9 mouse cellular contexts compared by ENCODE assay signal in the genomic region with DNA sequence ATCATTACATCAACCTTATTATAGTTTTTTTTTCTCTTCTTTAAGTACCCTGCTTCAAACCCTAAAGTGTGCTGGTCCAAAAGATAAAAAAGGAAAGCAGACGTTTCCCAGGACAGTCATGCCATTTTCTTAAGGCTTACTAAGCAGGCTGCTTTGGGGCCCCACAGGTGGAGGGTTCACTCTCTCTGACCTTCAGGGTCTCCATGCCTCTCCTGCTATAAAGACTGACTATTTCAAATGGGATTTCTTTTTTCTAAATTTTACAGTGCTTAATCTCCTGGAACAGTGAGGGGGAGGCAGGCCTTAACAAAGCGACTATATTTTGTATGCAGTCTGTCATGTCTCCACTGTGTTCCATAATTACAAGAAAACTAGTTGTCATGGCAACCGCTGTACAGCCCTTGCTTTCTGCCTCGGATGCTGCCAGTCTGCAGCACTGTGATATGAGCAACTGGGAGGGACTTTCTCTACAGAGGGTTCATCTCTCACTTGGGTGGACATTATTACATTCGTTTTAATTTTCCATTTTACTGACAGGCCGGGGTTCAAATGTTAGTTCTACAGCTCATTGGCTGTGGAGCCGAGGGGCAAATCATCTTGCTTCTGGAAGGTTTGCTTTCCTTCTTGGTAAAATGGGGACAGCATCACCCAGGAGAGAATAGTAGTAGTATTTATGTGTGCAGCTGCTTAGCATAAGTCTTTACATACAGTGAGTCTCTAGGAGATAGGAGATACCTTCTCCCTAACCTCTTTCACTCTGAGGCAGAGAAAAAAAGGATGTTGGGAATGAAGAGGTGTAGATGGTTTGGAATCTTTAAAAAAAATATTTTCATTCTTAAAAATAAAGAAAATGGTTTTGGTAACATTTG. TPM values are rescaled to one million over a fixed set of nuclear protein-coding genes. Genes with fewer than 3 reads are reported as not detected.
DNase-seq lines count a peak whose midpoint lies in the region; ATAC-seq and TF ChIP-seq lines count a peak whose summit lies in the region.
"Had no signal": no experiment of that assay in that cellular context is flagged by ENCODE, and none has a peak within 500 bp of the region (broad histone marks: within the 10 kb centered on the region; RNA-seq: fewer than 3 reads in every experiment).

No protein-coding gene starts in this region.

- TF ChIP-seq RAD21 in MEL (IDR thresholded peaks at IDR 0.05; ENCODE audit: low read depth, low read length), result no peak

- peaks cover 0 to 1% of the 10 kb centered on the region in 2 experiments; a peak in 2 of 4 replicates for H3K27me3 ChIP-seq in MEL (ENCODE audit: control insufficient read depth in 1 of 2, insufficient read depth in 2 of 2, low read length in 2 of 2)
- H3K27me3 ChIP-seq in hindbrain, embryonic 15.5 days, result no peaks in the 10 kb centered on the region
- H3K27me3 ChIP-seq in midbrain, embryonic 16.5 days (ENCODE audit: control insufficient read depth, insufficient read depth, low read depth, low read length), result no peaks in the 10 kb centered on the region
- H3K27me3 ChIP-seq in cerebellum, adult 2 months (ENCODE audit: control insufficient read depth, insufficient read depth, low read length), result no peaks in the 10 kb centered on the region
- H3K27me3 ChIP-seq: limb, embryonic 15.5 days; megakaryocyte, embryonic 14.5 days had no signal

- H3K9me3 ChIP-seq in MEL (replicated peaks; ENCODE audit: insufficient read depth, low read length), result no peaks in the 10 kb centered on the region
- no peaks in the 10 kb centered on the region for H3K9me3 ChIP-seq in hindbrain, embryonic 15.5 days
- no peaks in the 10 kb centered on the region for H3K9me3 ChIP-seq in midbrain, embryonic 16.5 days (replicated peaks; ENCODE audit: control insufficient read depth, low read length, poor library complexity, severe bottlenecking)
- H3K9me3 ChIP-seq: limb, embryonic 15.5 days; megakaryocyte, embryonic 14.5 days had no signal

- TF ChIP-seq POLR2A in MEL (IDR thresholded peaks at IDR 0.05; ENCODE audit: control insufficient read depth in 1 of 2, insufficient read depth in 1 of 2, low read depth in 1 of 2, low read length in 2 of 2, poor library complexity in 1 of 2), result no peak
- no peak for TF ChIP-seq POLR2A in brain, embryonic 14.5 days (IDR thresholded peaks at IDR 0.05; ENCODE audit: borderline replicate concordance, extremely low read depth, insufficient read depth, insufficient read length, poor library complexity, severe bottlenecking)
- no peak for TF ChIP-seq POLR2A in cerebellum, adult 2 months (IDR thresholded peaks at IDR 0.05; ENCODE audit: borderline replicate concordance, insufficient read depth, low read length)

- H3K79me2 ChIP-seq in MEL (ENCODE audit: control insufficient read depth, insufficient read depth, low read length, poor library complexity), result no peaks in the 10 kb centered on the region

- ATAC-seq in hindbrain, embryonic 15.5 days (ENCODE audit: low FRiP score, low read depth), result peak; percentile 89
- ATAC-seq in midbrain, embryonic 16.5 days, result peak; percentile 94

- peak overlapping the region; percentile 20 for H3K4me2 ChIP-seq in hindbrain, embryonic 15.5 days
- H3K4me2 ChIP-seq in midbrain, embryonic 16.5 days (ENCODE audit: low read length), result peak overlapping the region; percentile 49
- H3K4me2 ChIP-seq: limb, embryonic 15.5 days had no signal

- H3K4me3 ChIP-seq in MEL (ENCODE audit: control insufficient read depth in 1 of 2, insufficient read depth in 1 of 2, low read depth in 2 of 2, low read length in 2 of 2), result no peak overlapping the region
- H3K4me3 ChIP-seq in hindbrain, embryonic 15.5 days, result no peak overlapping the region
- H3K4me3 ChIP-seq in midbrain, embryonic 16.5 days (ENCODE audit: low read depth, low read length), result no peak overlapping the region; the same call in 1 of the 2 replicates
- no peak overlapping the region for H3K4me3 ChIP-seq in cerebellum, adult 2 months (replicated peaks; ENCODE audit: insufficient read depth, low read depth, low read length)
- H3K4me3 ChIP-seq: limb, embryonic 15.5 days; megakaryocyte, embryonic 14.5 days had no signal

- no peak for TF ChIP-seq CTCF in MEL (IDR thresholded peaks at IDR 0.05 in 2 of 3, conservative IDR thresholded peaks at IDR 0.05 in 1 of 3; ENCODE audit: control insufficient read depth in 1 of 3, insufficient read depth in 1 of 3, low read depth in 2 of 3, low read length in 3 of 3, poor library complexity in 1 of 3, severe bottlenecking in 1 of 3)
- no peak for TF ChIP-seq CTCF in brain, embryonic 14.5 days (IDR thresholded peaks at IDR 0.05; ENCODE audit: borderline replicate concordance, extremely low read depth, insufficient read depth, insufficient read length)
- TF ChIP-seq CTCF in cerebellum, adult 2 months (IDR thresholded peaks at IDR 0.05; ENCODE audit: borderline replicate concordance, insufficient read depth, low read depth, low read length), result no peak

- peak; percentile 14 for DNase-seq in MEL (ENCODE audit: low read depth, low spot score)
- peak; percentile 96 for DNase-seq in brain, embryonic 14.5 days (ENCODE audit: low read depth)
- no peak for DNase-seq in adrenal gland, postnatal 10 days
- DNase-seq in cerebellum, adult 2 months, result no peak
- no peak for DNase-seq in cerebellum, adult 9-10 months

- no peak overlapping the region for H3K27ac ChIP-seq in MEL (ENCODE audit: control insufficient read depth, low read depth, low read length)
- peak overlapping the region; percentile 77 for H3K27ac ChIP-seq in hindbrain, embryonic 15.5 days (replicated peaks)
- peak overlapping the region; percentile 92 for H3K27ac ChIP-seq in midbrain, embryonic 16.5 days (ENCODE audit: low read length)
- no peak overlapping the region for H3K27ac ChIP-seq in cerebellum, adult 2 months (ENCODE audit: insufficient read depth, low read length)
- H3K27ac ChIP-seq: limb, embryonic 15.5 days had no signal

- WGBS in hindbrain, embryonic 15.5 days, result 17% methylated on average over 7 of the region's 7 CpGs
- 22% methylated on average over 7 of the region's 7 CpGs for WGBS in midbrain, embryonic 16.5 days
- 50% methylated on average over 7 of the region's 7 CpGs for WGBS in cerebellum, adult 2 months

- H3K9ac ChIP-seq in MEL (ENCODE audit: control insufficient read depth, low read depth, low read length, poor library complexity, severe bottlenecking), result no peak overlapping the region
- H3K9ac ChIP-seq in hindbrain, embryonic 15.5 days, result no peak overlapping the region
- H3K9ac ChIP-seq in midbrain, embryonic 16.5 days (ENCODE audit: low read depth, low read length), result peak overlapping the region; percentile 43; the same call in 1 of the 2 replicates
- H3K9ac ChIP-seq: limb, embryonic 15.5 days had no signal

- no peaks in the 10 kb centered on the region for H3K36me3 ChIP-seq in MEL (ENCODE audit: control insufficient read depth in 1 of 2, insufficient read depth in 2 of 2, low read length in 2 of 2)
- H3K36me3 ChIP-seq in hindbrain, embryonic 15.5 days, result 0 out of 2 replicates have a peak, but pooled peaks cover 3% of the 10 kb centered on the region
- 0 out of 2 replicates have a peak, but pooled peaks cover 3% of the 10 kb centered on the region for H3K36me3 ChIP-seq in midbrain, embryonic 16.5 days (ENCODE audit: control insufficient read depth, insufficient read depth, low read length)
- H3K36me3 ChIP-seq: limb, embryonic 15.5 days had no signal

- H3K4me1 ChIP-seq in MEL (ENCODE audit: control insufficient read depth in 1 of 2, insufficient read depth in 2 of 2, low read length in 2 of 2), result peaks cover 0 to 3% of the 10 kb centered on the region in 2 experiments; a peak in 1 of 4 replicates
- H3K4me1 ChIP-seq in hindbrain, embryonic 15.5 days (replicated peaks), result peaks cover 76% of the 10 kb centered on the region
- peaks cover 73% of the 10 kb centered on the region for H3K4me1 ChIP-seq in midbrain, embryonic 16.5 days (ENCODE audit: control insufficient read depth, insufficient read depth, low read length)
- no peaks in the 10 kb centered on the region for H3K4me1 ChIP-seq in cerebellum, adult 2 months (ENCODE audit: control insufficient read depth, insufficient read depth, low read length)

- TF ChIP-seq EP300 in MEL (IDR thresholded peaks at IDR 0.05; ENCODE audit: low read depth in 1 of 2, low read length in 2 of 2), result no peak

TF ChIP-seq in MEL, 35 proteins besides CTCF, POLR2A, EP300 and RAD21:
- TF ChIP-seq TAL1 (IDR thresholded peaks at IDR 0.05; ENCODE audit: low read length), result no peak
- no peak for TF ChIP-seq UBTF (IDR thresholded peaks at IDR 0.05; ENCODE audit: borderline replicate concordance, insufficient read depth, low read depth, low read length)
- TF ChIP-seq TBP (IDR thresholded peaks at IDR 0.05; ENCODE audit: low read depth, low read length), result no peak
- no peak for TF ChIP-seq ELF1 (IDR thresholded peaks at IDR 0.05; ENCODE audit: low read depth, low read length)
- TF ChIP-seq ZMIZ1 (IDR thresholded peaks at IDR 0.05; ENCODE audit: low read depth, low read length), result no peak
- no peak for TF ChIP-seq RCOR1 (IDR thresholded peaks at IDR 0.05; ENCODE audit: low read depth, low read length)
- TF ChIP-seq USF1 (IDR thresholded peaks at IDR 0.05; ENCODE audit: low read depth, low read length), result no peak
- TF ChIP-seq CHD2 (IDR thresholded peaks at IDR 0.05; ENCODE audit: low read length), result no peak
- TF ChIP-seq GABPA (IDR thresholded peaks at IDR 0.05; ENCODE audit: low read depth, low read length), result no peak
- TF ChIP-seq USF2 (IDR thresholded peaks at IDR 0.05; ENCODE audit: borderline replicate concordance in 1 of 2, insufficient read depth in 1 of 2, low read depth in 1 of 2, low read length in 2 of 2), result no peak
- no peak for TF ChIP-seq TCF12 (IDR thresholded peaks at IDR 0.05; ENCODE audit: low read depth, low read length)
- TF ChIP-seq GATA1 (IDR thresholded peaks at IDR 0.05; ENCODE audit: low read depth, low read length), result no peak
- no peak for TF ChIP-seq KAT2A (conservative IDR thresholded peaks at IDR 0.05; ENCODE audit: low read depth, low read length)
- no peak for TF ChIP-seq NELFE (IDR thresholded peaks at IDR 0.05; ENCODE audit: low read depth, low read length)
- TF ChIP-seq HCFC1 (IDR thresholded peaks at IDR 0.05; ENCODE audit: low read depth, low read length), result no peak
- TF ChIP-seq MXI1 (IDR thresholded peaks at IDR 0.05; ENCODE audit: low read depth, low read length), result no peak
- no peak for TF ChIP-seq ZNF384 (IDR thresholded peaks at IDR 0.05; ENCODE audit: low read depth, low read length)

RNA-seq across cellular contexts. Expression of a gene that starts 27.4 kb away (rescaled TPM):
- total RNA-seq in MEL (2012; rRNA removed), result not detected in 2 replicates
- polyA plus RNA-seq in MEL (2012; ENCODE audit: insufficient read depth in 1 of 2, insufficient read length in 2 of 2, low read depth in 1 of 2, low replicate concordance in 2 of 2, missing spikeins in 1 of 2), result not detected
- 951 and 982 TPM in 2 replicates for polyA plus RNA-seq in brain, embryonic 14.5 days (2012; rRNA removed)
- polyA plus RNA-seq in hindbrain, embryonic 15.5 days (2015; fragmentation: Nextera tagmentation; extraction: Ambion mirVana), result 496 and 530 TPM in 2 replicates
- 730 and 757 TPM in 2 replicates for polyA plus RNA-seq in midbrain, embryonic 16.5 days (2015; fragmentation: Nextera tagmentation; extraction: Ambion mirVana)
- 10 to 100 TPM; 28.7 to 37.4 TPM for total RNA-seq in adrenal gland, postnatal 10 days (2021)
- 140 and 169 TPM in 2 replicates for polyA plus RNA-seq in cerebellum, adult 2 months (2012; rRNA removed)

Comparison
In these comparisons a context has a peak if more than half of its experiments do, and no peak if none do; other contexts are left out.
1. DNase-seq: peak in MEL (single experiment) and brain, embryonic 14.5 days (single experiment); none in adrenal gland, postnatal 10 days (single experiment), cerebellum, adult 2 months (0 of 2) and cerebellum, adult 9-10 months (single experiment).
2. H3K27ac ChIP-seq: peak in hindbrain, embryonic 15.5 days (single experiment) and midbrain, embryonic 16.5 days (single experiment); none in MEL (single experiment) and cerebellum, adult 2 months (single experiment).
3. RNA of a gene that starts 27.4 kb away (polyA plus RNA-seq): 951 to 982 TPM in brain, embryonic 14.5 days, 730 to 757 TPM in midbrain, embryonic 16.5 days, 496 to 530 TPM in hindbrain, embryonic 15.5 days and 140 to 169 TPM in cerebellum, adult 2 months; not detected in MEL; every median in the first group is over 100 times any median in the second.